Comparison of ENCODE assay signal across 9 mouse cellular contexts in the genomic region with DNA sequence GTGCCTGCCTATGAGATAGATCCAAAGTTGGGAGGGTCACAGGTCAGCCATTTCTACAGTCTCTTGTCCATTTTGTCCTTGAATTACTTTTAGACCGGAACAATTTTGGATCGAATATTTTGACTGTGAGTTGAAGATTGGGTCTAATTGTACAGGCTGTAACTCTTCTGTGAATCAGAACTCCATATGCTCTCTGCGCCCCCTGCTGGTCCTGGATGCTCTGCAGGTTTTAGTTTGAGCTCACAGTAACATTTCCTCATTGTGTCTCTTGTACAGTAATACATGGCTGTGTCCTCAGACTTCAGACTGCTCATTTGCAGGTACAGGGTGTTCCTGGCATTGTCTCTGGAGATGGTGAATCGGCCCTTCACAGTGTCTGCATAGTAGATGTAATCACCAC.
DNase-seq lines count a peak whose midpoint lies in the region; ATAC-seq and TF ChIP-seq lines count a peak whose summit lies in the region.
"Had no signal": no experiment of that assay in that cellular context is flagged by ENCODE, and none has a peak within 500 bp of the region (broad histone marks: within the 10 kb centered on the region; RNA-seq: fewer than 3 reads in every experiment).

No protein-coding gene starts in this region.

- TF ChIP-seq CTCF in E14TG2a.4 (conservative IDR thresholded peaks at IDR 0.05; ENCODE audit: low read length): peak; percentile 30

- no peaks in the 10 kb centered on the region for H3K27me3 ChIP-seq in kidney, embryonic 16.5 days (ENCODE audit: insufficient read depth, low read length)
- H3K27me3 ChIP-seq in E14TG2a.4 (ENCODE audit: insufficient read depth, low read length): no peaks in the 10 kb centered on the region
- H3K27me3 ChIP-seq: heart, embryonic 13.5 days had no signal

- H3K4me2 ChIP-seq in kidney, embryonic 16.5 days (replicated peaks; ENCODE audit: low read depth, low read length): no peak overlapping the region
- H3K4me2 ChIP-seq: heart, embryonic 13.5 days had no signal

- DNase-seq in kidney, postnatal 14 days: peak; percentile 1
- DNase-seq in MN1 (ENCODE audit: low spot score): peak; percentile 10
- DNase-seq in urinary bladder, postnatal 10 days (ENCODE audit: low spot score): no peak
- DNase-seq in heart, postnatal 25 days (ENCODE audit: low spot score): no peak
- DNase-seq: layer of hippocampus, postnatal 36 days had no signal

- peaks cover 13% of the 10 kb centered on the region for H3K9me3 ChIP-seq in kidney, embryonic 16.5 days (ENCODE audit: low read length)
- H3K9me3 ChIP-seq in E14TG2a.4 (ENCODE audit: low read length): no peaks in the 10 kb centered on the region

- no peak overlapping the region for H3K4me3 ChIP-seq in kidney, embryonic 16.5 days (ENCODE audit: low read length)
- H3K4me3 ChIP-seq in E14TG2a.4 (replicated peaks; ENCODE audit: low read length): no peak overlapping the region
- H3K4me3 ChIP-seq: heart, embryonic 13.5 days had no signal

- no peak overlapping the region for H3K27ac ChIP-seq in kidney, embryonic 16.5 days (ENCODE audit: low read length)
- H3K27ac ChIP-seq: heart, embryonic 13.5 days had no signal

- no peak overlapping the region for H3K9ac ChIP-seq in kidney, embryonic 16.5 days (replicated peaks; ENCODE audit: low read length)
- H3K9ac ChIP-seq: heart, embryonic 13.5 days had no signal

- 70% methylated on average over 4 of the region's 4 CpGs for WGBS in kidney, embryonic 16.5 days

- no peak for ATAC-seq in kidney, embryonic 16.5 days (ENCODE audit: low FRiP score, low TSS enrichment)
- peak; percentile 71 for ATAC-seq in megakaryocyte-erythroid progenitor cell, adult 5-6 weeks (replicated peaks; ENCODE audit: low FRiP score, low TSS enrichment, poor library complexity, severe bottlenecking)

- intact Hi-C loops in heart, postnatal 25 days (cut with DNase I): no loop called here

- H3K4me1 ChIP-seq in kidney, embryonic 16.5 days (ENCODE audit: insufficient read depth, low read length): no peaks in the 10 kb centered on the region
- no peaks in the 10 kb centered on the region for H3K4me1 ChIP-seq in E14TG2a.4 (replicated peaks; ENCODE audit: low read depth, low read length)
- H3K4me1 ChIP-seq: heart, embryonic 13.5 days had no signal

- H3K36me3 ChIP-seq in kidney, embryonic 16.5 days (ENCODE audit: insufficient read depth, low read length): no peaks in the 10 kb centered on the region
- no peaks in the 10 kb centered on the region for H3K36me3 ChIP-seq in E14TG2a.4 (ENCODE audit: insufficient read depth, low read length)
- H3K36me3 ChIP-seq: heart, embryonic 13.5 days had no signal

Comparison
In these comparisons a context has a peak if more than half of its experiments do, and no peak if none do; other contexts are left out.
1. DNase-seq: peak in kidney, postnatal 14 days (single experiment) and MN1 (single experiment); none in urinary bladder, postnatal 10 days (single experiment) and heart, postnatal 25 days (single experiment).